Mouse (Mus musculus) embryonic facial prominence, embryonic 11.5 days (tissue): ENCODE measurements around the gene Dnajb6. TPM values are rescaled to one million over a fixed set of nuclear protein-coding genes. Genes with fewer than 3 reads are reported as not detected.

Experiments used
- ATAC-seq: fragments of 200-750 bp; cut with Nextera tagmentation; replicated peaks from 2 replicates; pipeline ENCODE4 v1.8.0; 2017; ENCODE audit warnings: low read depth; ENCODE audit not compliant: insufficient number of reproducible peaks, low FRiP score, low TSS enrichment
- DNase-seq: peaks from one replicate; pipeline ENCODE4 v3.0.0-alpha.2; 2015; ENCODE audit warnings: low spot score
- H3K27ac ChIP-seq: fragments of 300-500 bp; sonication (generic); replicated peaks from 2 replicates; pipeline ENCODE4 v1.5.1; 2014; ENCODE audit warnings: mild to moderate bottlenecking, low read depth, low read length, control low read depth
- H3K27me3 ChIP-seq: fragments of 300-500 bp; sonication (generic); 2 replicates; pipeline ENCODE4 v1.6.1; 2014; ENCODE audit warnings: mild to moderate bottlenecking, low read length, moderate library complexity, mixed read lengths; ENCODE audit not compliant: control insufficient read depth, insufficient read depth
- H3K36me3 ChIP-seq: fragments of 300-500 bp; sonication (generic); replicated peaks from 2 replicates; pipeline ENCODE4 v1.6.1; 2014; ENCODE audit warnings: low read depth, mild to moderate bottlenecking, low read length, moderate library complexity, mixed read lengths; ENCODE audit not compliant: control insufficient read depth, insufficient read depth
- H3K4me1 ChIP-seq: fragments of 300-500 bp; sonication (generic); 2 replicates; pipeline ENCODE4 v1.6.1; 2014; ENCODE audit warnings: low read length, mixed read lengths; ENCODE audit not compliant: control insufficient read depth, insufficient read depth
- H3K4me2 ChIP-seq: fragments of 300-500 bp; sonication (generic); 2 replicates; pipeline ENCODE4 v1.6.1; 2014; ENCODE audit warnings: low read depth, mild to moderate bottlenecking, control low read depth, low read length, moderate library complexity
- H3K4me3 ChIP-seq: fragments of 300-500 bp; sonication (generic); 2 replicates; pipeline ENCODE4 v1.5.1; 2014; ENCODE audit warnings: low read depth, low read length, control low read depth
- H3K9ac ChIP-seq: fragments of 300-500 bp; sonication (generic); replicated peaks from 2 replicates; pipeline ENCODE4 v1.6.1; 2014; ENCODE audit warnings: mild to moderate bottlenecking, control low read depth, low read length
- H3K9me3 ChIP-seq: fragments of 300-500 bp; sonication (generic); replicated peaks from 2 replicates; pipeline ENCODE4 v1.6.1; 2016; ENCODE audit warnings: mild to moderate bottlenecking, low read length, inconsistent platforms, mixed read lengths; ENCODE audit not compliant: control insufficient read depth
- WGBS: fragments of 180-500 bp; shearing (Covaris S2); extraction: QIAGEN DNeasy Blood & Tissue Kit; methylation state at CpG from one replicate; pipeline ENCODE4 v1.1.7; 2014; 5-methylcytosine and 5-hydroxymethylcytosine counted together
- polyA plus RNA-seq: library from polyadenylated mRNA; unstranded; fragments of >200 nt; fragmentation: Nextera tagmentation; extraction: Ambion mirVana; gene quantifications from 2 replicates; pipeline ENCODE4 v1.2.1, GENCODE M21; 2014

The Dnajb6 gene
- polyA plus RNA-seq, 1 experiment from 2014 or later = 236 TPM

GRCm38 (mm10) chr5:29738076-29738475 is 2.6 kb downstream of the Dnajb6 start:
- no peaks in the 10 kb centered on the region for H3K4me1 ChIP-seq
- H3K9me3 ChIP-seq = no peaks in the 10 kb centered on the region
- 87% methylated on average over 4 of the region's 4 CpGs for WGBS
- no peak for ATAC-seq
- no peak overlapping the region for H3K4me2 ChIP-seq
- H3K27me3 ChIP-seq = no peaks in the 10 kb centered on the region
- no peak for DNase-seq
- H3K36me3 ChIP-seq = no peaks in the 10 kb centered on the region
- H3K4me3 ChIP-seq = no peak overlapping the region
- H3K27ac ChIP-seq = no peak overlapping the region
- no peak overlapping the region for H3K9ac ChIP-seq

DNA sequence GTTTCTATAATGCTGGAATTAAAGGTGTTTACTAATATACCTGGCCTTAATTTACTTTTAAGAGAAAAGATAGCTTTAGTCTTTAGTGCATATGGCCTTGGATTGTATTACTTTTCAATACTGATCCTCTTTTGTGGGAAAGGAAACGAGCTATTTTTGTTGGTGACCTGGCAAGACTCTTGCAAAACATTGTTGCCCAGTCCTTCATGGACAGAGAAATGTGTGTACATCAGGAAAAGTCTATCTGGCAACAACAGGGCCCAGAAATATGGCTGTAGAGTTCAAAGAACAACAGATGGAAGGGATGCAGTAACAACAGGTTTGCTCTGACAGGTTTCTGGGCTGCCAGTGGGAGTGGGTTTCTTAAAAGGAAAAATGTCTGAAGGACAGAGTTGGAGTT is 5.2 kb downstream of the Dnajb6 start:
- no peak overlapping the region for H3K9ac ChIP-seq
- ATAC-seq (no peak), DNase-seq (no peak)
- no peaks in the 10 kb centered on the region for H3K27me3 ChIP-seq
- no peaks in the 10 kb centered on the region for H3K9me3 ChIP-seq
- no peaks in the 10 kb centered on the region for H3K4me1 ChIP-seq
- no peaks in the 10 kb centered on the region for H3K36me3 ChIP-seq
- WGBS = 83% methylated on average over 1 of the region's 1 CpGs
- no peak overlapping the region for H3K4me2 ChIP-seq
- no peak overlapping the region for H3K4me3 ChIP-seq
- no peak overlapping the region for H3K27ac ChIP-seq

DNA sequence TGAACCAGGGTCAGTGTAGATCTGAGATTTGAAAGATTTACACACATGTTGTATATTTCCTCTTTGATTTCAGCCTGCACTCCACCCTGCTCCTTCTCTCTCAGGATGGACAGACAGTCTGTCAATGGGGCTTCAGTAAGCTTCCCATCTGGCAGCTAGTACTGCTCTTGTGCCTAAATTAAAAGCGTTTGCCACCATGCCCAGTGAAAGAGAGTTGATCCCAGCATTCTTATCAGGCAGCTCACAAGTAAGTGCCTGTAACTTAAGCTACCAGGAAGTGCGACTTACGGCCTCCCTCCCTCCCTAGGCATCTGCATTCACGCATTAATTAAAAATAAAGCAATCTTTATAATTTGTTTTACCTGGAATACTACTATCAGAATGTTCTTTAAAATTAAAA is 5.6 kb downstream of the Dnajb6 start:
- Histone ChIP-seq H3K27ac (no peak overlapping the region), H3K4me2 (no peak overlapping the region), H3K9me3 (no peaks in the 10 kb centered on the region), H3K9ac (no peak overlapping the region), H3K27me3 (no peaks in the 10 kb centered on the region), H3K36me3 (no peaks in the 10 kb centered on the region; the same call in 1 of the 2 replicates), H3K4me3 (no peak overlapping the region), H3K4me1 (no peaks in the 10 kb centered on the region)
- 77% methylated on average over 4 of the region's 4 CpGs for WGBS
- ATAC-seq (no peak), DNase-seq (no peak)

GRCm38 (mm10) chr5:29747661-29748060 is 12.2 kb downstream of the Dnajb6 start:
- no peak for DNase-seq
- H3K27ac ChIP-seq = no peak overlapping the region
- H3K9ac ChIP-seq = no peak overlapping the region
- H3K4me2 ChIP-seq = no peak overlapping the region
- H3K36me3 ChIP-seq = no peaks in the 10 kb centered on the region; the same call in none of the 2 replicates
- no peaks in the 10 kb centered on the region for H3K27me3 ChIP-seq
- 94% methylated on average over 2 of the region's 2 CpGs for WGBS
- H3K4me1 ChIP-seq = no peaks in the 10 kb centered on the region
- ATAC-seq = no peak
- no peak overlapping the region for H3K4me3 ChIP-seq
- H3K9me3 ChIP-seq = no peaks in the 10 kb centered on the region

DNA sequence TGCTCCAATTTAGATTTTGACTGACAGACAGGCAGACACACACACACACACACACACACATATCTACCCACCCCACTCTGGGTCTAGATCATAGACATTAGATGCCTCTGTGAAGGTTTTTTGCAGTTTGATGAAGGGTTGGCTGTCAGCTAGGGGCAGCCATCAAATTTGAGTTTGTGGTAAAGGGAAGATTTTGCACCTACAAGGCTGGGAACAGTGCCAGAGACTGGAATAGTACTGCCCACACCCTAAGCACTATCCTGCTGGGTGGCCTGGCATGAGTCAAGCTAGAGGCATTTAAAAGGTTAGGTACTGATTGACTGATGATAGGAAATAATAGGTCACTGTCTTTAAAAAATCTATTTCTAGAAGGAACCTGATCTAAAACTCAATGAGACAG is 15.8 kb downstream of the Dnajb6 start:
- no peak overlapping the region for H3K9ac ChIP-seq
- H3K27ac ChIP-seq = no peak overlapping the region
- H3K4me2 ChIP-seq = no peak overlapping the region
- H3K9me3 ChIP-seq = no peaks in the 10 kb centered on the region
- DNase-seq = no peak
- H3K36me3 ChIP-seq = no peaks in the 10 kb centered on the region; the same call in none of the 2 replicates
- H3K4me1 ChIP-seq = no peaks in the 10 kb centered on the region
- H3K4me3 ChIP-seq = no peak overlapping the region
- ATAC-seq = no peak
- no peaks in the 10 kb centered on the region for H3K27me3 ChIP-seq

DNA sequence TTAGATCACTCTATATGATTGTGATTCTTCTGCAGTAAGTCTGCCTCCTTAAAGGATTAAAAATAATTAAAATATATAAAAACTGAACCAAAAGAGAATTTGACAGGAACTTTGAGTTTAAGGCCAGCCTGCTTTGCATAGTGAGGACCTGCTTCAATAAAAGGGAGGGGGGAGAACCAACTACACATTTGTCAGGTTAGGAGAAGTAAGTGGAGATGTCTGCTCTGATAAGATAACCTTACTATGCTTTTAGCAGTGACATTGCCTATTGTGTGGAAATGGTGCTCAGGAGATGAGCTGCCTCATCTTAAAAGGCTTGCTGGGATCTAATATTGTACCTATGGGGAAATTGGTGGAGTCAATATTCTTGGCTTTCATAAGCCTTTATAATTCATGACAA is 17.4 kb downstream of the Dnajb6 start:
- Histone ChIP-seq H3K4me1 (no peaks in the 10 kb centered on the region), H3K9ac (no peak overlapping the region), H3K9me3 (no peaks in the 10 kb centered on the region), H3K4me2 (no peak overlapping the region), H3K27ac (no peak overlapping the region), H3K4me3 (no peak overlapping the region), H3K27me3 (no peaks in the 10 kb centered on the region), H3K36me3 (peaks cover 6% of the 10 kb centered on the region)
- DNase-seq (no peak), ATAC-seq (no peak)

DNA sequence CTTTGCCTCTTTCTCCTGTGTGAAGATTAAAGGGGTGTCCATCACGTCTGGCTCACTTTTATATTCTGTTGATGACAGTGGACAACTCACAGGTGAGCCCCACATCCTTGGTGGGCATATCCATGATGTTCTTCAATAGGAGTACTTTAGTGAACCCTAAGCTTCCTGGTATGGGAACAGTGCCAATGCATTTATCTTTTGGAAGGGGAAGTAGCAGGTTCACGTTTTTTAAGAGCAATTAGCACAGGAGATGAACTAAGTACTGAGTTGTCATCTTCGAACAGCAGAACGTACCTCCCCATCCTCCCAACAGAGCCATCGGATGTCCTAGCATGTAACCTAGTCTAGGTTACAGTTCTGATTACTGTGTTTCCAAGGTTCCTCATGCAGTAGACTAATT is 23.8 kb downstream of the Dnajb6 start:
- H3K9ac ChIP-seq = no peak overlapping the region
- no peak overlapping the region for H3K4me2 ChIP-seq
- DNase-seq (no peak), ATAC-seq (no peak)
- no peaks in the 10 kb centered on the region for H3K27me3 ChIP-seq
- H3K36me3 ChIP-seq = peaks cover 6% of the 10 kb centered on the region
- no peak overlapping the region for H3K27ac ChIP-seq
- H3K4me1 ChIP-seq = no peaks in the 10 kb centered on the region
- no peaks in the 10 kb centered on the region for H3K9me3 ChIP-seq
- WGBS = 90% methylated on average over 5 of the region's 5 CpGs
- H3K4me3 ChIP-seq = no peak overlapping the region

DNA sequence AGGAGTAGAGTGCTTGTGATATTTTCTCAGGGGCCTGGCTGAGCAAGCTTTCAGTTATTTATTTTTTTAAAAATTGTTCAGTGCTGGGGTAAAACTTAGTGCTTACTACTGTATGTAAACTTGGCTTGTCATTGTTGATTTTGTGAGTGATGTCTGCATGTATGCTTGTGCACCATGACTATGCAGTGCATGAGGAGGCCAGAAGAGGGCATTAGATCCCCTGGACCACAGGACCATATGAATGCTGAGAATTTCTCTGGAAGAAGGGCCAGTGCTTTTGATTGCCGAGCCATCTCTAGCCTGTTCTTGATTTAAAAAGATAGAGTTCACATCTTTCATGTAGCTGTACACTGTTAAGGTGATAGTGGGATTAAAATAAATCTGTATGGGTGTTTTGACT is 35.4 kb downstream of the Dnajb6 start:
- H3K9ac ChIP-seq = no peak overlapping the region
- no peaks in the 10 kb centered on the region for H3K27me3 ChIP-seq
- ATAC-seq = no peak
- DNase-seq = peak; percentile 20
- H3K36me3 ChIP-seq = no peaks in the 10 kb centered on the region; the same call in 1 of the 2 replicates
- H3K9me3 ChIP-seq = no peaks in the 10 kb centered on the region
- no peak overlapping the region for H3K4me2 ChIP-seq
- WGBS = 92% methylated on average over 1 of the region's 1 CpGs
- no peak overlapping the region for H3K4me3 ChIP-seq
- no peaks in the 10 kb centered on the region for H3K4me1 ChIP-seq
- no peak overlapping the region for H3K27ac ChIP-seq
